Mouse (Mus musculus): ENCODE measurements around the gene Plbd2. TPM values are rescaled to one million over a fixed set of nuclear protein-coding genes. Genes with fewer than 3 reads are reported as not detected.
A peak's percentile ranks its signal among the peaks of the same experiment; 100 is the strongest.
"Not testable (repeated sequence)": the region's sequence is repeated elsewhere in the genome, so short reads cannot be mapped to it uniquely, and the experiment has no call there.

Plbd2 gene
- polyA plus RNA-seq, 2 experiments from 2014 or later: 4.5 to 5.1 TPM

- peak; percentile 100 for ATAC-seq
Measured at GRCm38 (mm10) chr5:120510982-120511642, 7.7 kb upstream of the Plbd2 start, which contains the start of gene Slc8b1. Gene Slc8b1, plus strand, starts transcription at chr5:120511168.

- no peak for ATAC-seq
Measured at GRCm38 (mm10) chr5:120507311-120507710, 3.9 kb upstream of the Plbd2 start.

- no peak for ATAC-seq
Measured at GRCm38 (mm10) chr5:120506490-120506889, 3.1 kb upstream of the Plbd2 start.

GRCm38 (mm10) chr5:120505781-120506180 is 2.4 kb upstream of the Plbd2 start:
- ATAC-seq: no peak

- peak; percentile 52 for ATAC-seq
Measured at GRCm38 (mm10) chr5:120505368-120505767, 1.9 kb upstream of the Plbd2 start.

DNA sequence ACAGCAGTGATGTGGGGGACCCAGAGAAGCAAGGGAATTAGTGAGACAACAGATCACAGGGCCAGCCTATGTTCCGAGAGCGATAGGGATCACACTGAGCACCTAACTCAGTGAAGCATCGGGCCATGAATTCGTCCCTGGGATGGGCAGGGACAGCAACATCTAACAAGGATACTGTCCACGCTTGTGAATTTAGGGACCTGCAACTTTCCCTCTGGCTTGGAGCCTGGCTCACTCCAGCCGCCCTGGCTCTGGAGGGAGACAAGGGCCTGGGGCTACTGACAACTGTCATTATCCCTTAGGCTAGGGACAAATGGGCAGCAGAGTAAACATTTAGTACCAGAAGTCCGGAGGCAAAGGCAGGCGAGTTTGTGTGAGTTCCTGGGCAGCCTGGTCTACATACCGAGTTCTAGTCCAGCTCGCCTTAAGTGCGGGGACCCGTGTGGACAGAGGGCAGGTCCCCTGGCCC is 716 bp downstream of the Plbd2 start:
- no peak for ATAC-seq

DNA sequence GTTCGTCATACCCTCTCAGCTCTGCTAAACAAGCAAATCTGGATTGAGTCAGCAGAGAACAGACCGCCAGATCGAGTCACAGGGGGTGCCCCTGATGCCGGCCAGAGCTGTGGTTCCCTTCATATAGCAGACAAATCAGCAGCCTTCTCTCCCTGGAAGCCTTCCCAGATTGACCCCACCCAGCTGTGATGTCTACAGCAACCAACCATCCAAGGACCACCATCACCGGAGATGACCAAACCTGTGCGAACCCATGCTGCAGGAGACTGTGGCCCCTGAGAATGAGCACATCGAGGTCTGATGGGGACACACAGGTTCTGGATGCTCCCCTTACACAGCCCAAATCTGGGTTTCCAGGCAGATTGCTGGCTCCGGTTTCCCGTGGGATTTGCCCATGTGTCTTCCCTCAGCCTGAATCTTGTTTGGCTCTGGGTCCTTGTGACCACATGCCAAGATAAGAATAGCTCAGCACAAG is 1.2 kb downstream of the Plbd2 start:
- ATAC-seq: no peak

- not testable (repeated sequence) for ATAC-seq
Measured at GRCm38 (mm10) chr5:120500609-120501008, 2.8 kb downstream of the Plbd2 start.

DNA sequence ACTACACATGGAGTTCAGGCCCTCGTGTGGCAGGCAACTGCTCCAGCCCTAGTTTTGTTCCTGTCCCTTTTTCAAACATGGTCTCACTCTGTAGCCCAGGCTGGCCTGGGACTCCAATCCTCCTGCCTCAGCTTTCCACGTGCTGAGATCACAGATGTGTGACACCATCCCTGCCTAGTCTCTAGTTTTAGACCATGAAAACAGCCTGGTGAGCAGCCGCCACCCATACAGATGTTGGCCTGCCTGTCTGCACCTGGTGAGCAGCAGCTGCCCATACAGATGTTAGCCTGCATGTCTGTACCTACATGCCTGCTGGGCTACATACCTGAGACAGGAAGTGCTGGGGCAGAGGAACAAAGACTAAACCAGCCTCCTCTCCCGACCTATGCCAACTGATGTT is 4.2 kb downstream of the Plbd2 start:
- no peak for ATAC-seq

DNA sequence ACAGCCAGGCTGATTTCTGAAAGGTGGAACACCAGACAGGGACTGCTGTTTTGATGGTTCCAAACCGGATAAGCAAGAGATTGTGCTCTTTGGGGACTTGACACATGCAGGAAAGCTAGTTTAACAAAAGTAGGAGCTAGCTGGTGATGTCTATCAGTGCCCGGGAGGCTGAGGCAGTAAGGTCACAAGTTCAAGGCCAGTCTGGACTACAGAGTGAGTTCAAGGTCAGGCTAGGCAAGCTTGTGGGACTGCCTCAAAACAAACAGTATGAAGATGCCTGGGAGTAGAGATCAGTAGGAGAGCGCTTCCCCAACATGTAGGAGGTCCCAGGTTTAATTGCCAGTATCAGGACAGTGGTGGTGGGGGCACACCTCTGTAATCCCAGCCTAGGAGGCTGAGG is 6.4 kb downstream of the Plbd2 start:
- ATAC-seq: no peak

- no peak for ATAC-seq
Measured at GRCm38 (mm10) chr5:120495703-120496226, 7.7 kb downstream of the Plbd2 start.

GRCm38 (mm10) chr5:120495064-120495702 is 8.2 kb downstream of the Plbd2 start:
- ATAC-seq: no peak

DNA sequence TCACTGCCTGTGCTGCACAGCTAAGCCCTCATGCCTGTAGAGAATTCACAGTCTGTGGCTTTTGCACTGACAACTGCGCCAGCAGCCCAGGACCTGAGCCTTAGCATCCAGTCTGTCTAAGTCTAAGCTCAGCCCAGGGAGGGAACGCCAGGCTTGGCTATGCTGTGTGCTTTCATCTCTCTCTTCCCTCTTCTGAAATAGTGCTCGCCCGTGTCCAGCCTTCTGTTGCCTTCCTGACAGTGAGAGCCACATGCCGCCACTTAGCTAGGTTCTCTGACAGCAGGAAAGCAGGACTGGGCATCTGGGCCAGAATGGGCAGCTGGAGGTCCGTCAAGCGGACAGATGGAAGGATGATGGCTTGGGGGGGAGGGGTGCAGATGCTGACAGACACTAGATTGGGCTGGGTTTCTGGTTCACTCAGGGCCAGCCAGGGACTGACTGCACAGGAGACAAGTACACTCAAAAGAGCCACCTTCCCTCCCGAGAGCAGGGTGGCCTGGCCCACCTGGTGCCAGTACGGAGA is 9.5 kb downstream of the Plbd2 start:
- ATAC-seq: no peak

- ATAC-seq: no peak
Measured at GRCm38 (mm10) chr5:120493440-120493839, 10.0 kb downstream of the Plbd2 start.

DNA sequence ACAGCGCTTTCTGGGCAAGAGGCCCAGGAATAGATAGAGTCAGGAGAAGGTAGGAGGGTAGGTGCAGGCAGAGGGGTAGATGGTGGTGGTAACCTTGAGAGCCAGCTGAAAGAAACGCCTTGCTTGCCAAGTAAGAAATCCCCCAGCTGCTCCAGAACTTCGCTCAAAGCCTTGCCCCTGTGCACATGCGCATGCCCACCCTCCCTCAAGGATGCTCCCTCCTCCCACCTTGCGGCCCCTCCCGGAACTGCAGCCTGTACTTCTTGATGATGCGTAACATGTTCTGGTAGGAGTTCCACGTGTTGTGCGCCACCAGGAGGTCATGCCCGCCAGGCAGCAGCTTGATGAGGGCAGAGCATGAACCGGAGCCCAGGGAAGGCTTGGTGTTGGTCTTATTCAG is 11.0 kb downstream of the Plbd2 start:
- ATAC-seq: no peak

DNA sequence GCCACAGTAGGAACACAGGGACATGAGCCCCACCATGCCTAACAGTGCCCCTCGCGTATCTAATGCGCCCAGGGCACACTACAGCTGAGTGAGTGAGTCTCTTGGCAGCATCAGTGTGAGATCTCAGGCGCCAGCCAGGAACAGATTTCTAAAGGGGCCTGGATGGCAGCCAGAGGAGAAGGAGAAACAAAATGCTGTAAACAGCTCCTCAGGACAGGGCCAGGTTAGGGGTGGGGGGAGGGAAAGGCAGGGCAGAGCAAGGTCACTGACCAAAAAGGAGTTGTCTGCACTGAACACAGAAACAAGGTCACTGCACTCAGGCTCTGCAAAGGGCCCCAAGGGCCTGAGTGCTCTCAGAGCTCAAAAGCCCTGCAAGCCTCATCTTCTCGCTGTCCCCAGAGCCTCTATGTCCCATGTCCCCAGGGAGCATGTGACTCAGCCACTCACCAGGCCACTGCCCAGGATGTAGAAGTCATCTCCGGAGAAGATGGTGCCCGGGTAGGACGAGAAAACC is 12.7 kb downstream of the Plbd2 start:
- ATAC-seq: no peak

DNA sequence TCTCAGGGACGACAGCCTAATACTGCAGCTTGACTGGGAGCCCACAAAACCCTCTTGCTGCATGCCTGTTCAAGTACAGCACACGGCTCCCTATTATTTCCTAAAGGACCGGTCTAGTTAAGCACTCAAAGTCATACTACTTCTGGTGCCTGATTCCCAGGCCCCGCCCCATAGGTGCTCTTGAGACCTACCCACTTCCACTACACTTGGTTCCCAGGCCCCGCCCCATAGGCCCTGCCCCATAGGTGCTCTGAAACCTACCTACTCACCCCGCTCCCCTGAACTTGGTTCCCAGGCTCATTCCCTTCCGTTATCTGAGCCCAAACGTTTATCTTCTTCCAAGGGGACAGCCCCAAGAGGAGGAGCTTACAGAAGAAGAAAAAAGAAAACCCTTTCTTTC is 15.6 kb downstream of the Plbd2 start:
- no peak for ATAC-seq

GRCm38 (mm10) chr5:120483399-120483798 is 20.0 kb downstream of the Plbd2 start:
- no peak for ATAC-seq

GRCm38 (mm10) chr5:120481205-120481604 is 22.2 kb downstream of the Plbd2 start:
- ATAC-seq: no peak

GRCm38 (mm10) chr5:120479538-120479937 is 23.9 kb downstream of the Plbd2 start:
- no peak for ATAC-seq

DNA sequence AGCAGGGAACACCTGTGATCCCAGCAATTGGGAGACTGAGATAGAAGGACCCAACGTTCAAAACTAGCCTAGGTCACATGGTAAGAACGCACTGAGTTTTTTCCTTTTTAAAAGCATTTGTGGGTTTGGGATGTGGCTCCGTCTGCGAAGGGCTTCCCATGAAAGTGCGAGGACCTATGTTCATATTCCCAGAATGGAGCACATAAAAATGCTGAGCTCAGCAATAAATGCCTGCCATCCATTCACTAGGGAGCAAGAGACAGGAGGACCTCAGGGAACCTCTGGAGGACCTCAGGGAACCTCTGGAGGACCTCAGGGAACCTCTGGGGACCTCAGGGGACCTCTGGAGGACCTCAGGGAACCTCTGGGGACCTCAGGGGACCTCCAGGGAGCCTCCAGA is 25.4 kb downstream of the Plbd2 start:
- ATAC-seq: no peak

DNA sequence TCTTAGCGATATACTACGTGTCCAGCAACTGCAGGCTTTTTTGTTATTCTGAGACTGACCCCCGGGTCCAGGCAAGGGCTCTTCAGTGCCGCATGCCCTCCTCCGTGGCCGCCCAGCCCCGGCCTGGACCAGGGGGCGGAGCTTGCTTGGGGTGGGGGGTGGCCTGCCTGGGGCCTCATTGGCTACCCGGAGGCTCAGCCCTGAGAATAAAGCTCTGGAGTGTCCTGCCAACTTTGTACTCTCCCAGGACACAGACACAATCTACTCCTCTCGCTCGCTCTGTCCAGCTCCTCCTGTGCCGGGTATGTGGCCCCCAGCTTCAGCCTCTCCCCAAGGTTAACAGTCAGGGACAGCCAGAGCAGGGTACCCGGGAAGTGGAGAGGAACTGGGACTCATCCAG is 27.1 kb downstream of the Plbd2 start, which contains the start of gene Sds:
Gene Sds, plus strand, starts transcription at position 231 of the 400 bp plus-strand sequence.
- ATAC-seq: no peak

GRCm38 (mm10) chr5:120475861-120476260 is 27.6 kb downstream of the Plbd2 start:
- no peak for ATAC-seq

Measured in CD4-positive, CD25-positive, alpha-beta regulatory T cell, adult 4 months (primary cell).